ENCODE assay signal across 9 mouse cellular contexts in genomic region chr6:127086739-127087138, GRCm38 (mm10). TPM values are rescaled to one million over a fixed set of nuclear protein-coding genes. Genes with fewer than 3 reads are reported as not detected.
A peak's percentile ranks its signal among the peaks of the same experiment; 100 is the strongest.
DNase-seq lines count a peak whose midpoint lies in the region; ATAC-seq lines count a peak whose summit lies in the region.
"Had no signal": no experiment of that assay in that cellular context is flagged by ENCODE, and none has a peak within 500 bp of the region (broad histone marks: within the 10 kb centered on the region; RNA-seq: fewer than 3 reads in every experiment).

No protein-coding gene starts in this region.

- 12% methylated on average over 4 of the region's 4 CpGs for WGBS in heart, embryonic 13.5 days

- H3K36me3 ChIP-seq in heart, embryonic 13.5 days = peaks cover 39% of the 10 kb centered on the region

- DNase-seq in heart, adult 11 months = no peak
- DNase-seq in 416B (ENCODE audit: low read depth) = peak; percentile 79
- peak; percentile 11 for DNase-seq in c-Kit-negative CD71-positive TER-119-positive erythroid progenitor cells, embryonic 14.5 days (ENCODE audit: low read depth, low spot score)
- peak; percentile 49 for DNase-seq in layer of hippocampus, adult 9-11 months
- DNase-seq in neural tube, embryonic 10.5 days (ENCODE audit: extremely low spot score, low spot score) = no peak
- DNase-seq in spleen, adult 18-20 months = no peak
- DNase-seq in urinary bladder, postnatal 10 days (ENCODE audit: low spot score) = no peak

- peaks cover 8% of the 10 kb centered on the region for H3K27me3 ChIP-seq in heart, embryonic 13.5 days (replicated peaks)
- H3K27me3 ChIP-seq: limb, embryonic 15.5 days had no signal

- H3K4me1 ChIP-seq in heart, embryonic 13.5 days = peaks cover 30% of the 10 kb centered on the region
- H3K4me1 ChIP-seq: limb, embryonic 15.5 days had no signal

- H3K9ac ChIP-seq in heart, embryonic 13.5 days = no peak overlapping the region
- H3K9ac ChIP-seq: limb, embryonic 15.5 days had no signal

- peak; percentile 29; the same call in 1 of the 2 replicates for ATAC-seq in heart, embryonic 13.5 days (ENCODE audit: extremely low read depth, insufficient number of reproducible peaks, low FRiP score, low TSS enrichment)

- H3K27ac ChIP-seq in heart, embryonic 13.5 days (replicated peaks) = peak overlapping the region; percentile 55
- H3K27ac ChIP-seq: limb, embryonic 15.5 days had no signal

- H3K9me3 ChIP-seq in heart, embryonic 13.5 days = no peaks in the 10 kb centered on the region
- H3K9me3 ChIP-seq: limb, embryonic 15.5 days had no signal

- no peak overlapping the region for H3K4me2 ChIP-seq in heart, embryonic 13.5 days
- H3K4me2 ChIP-seq: limb, embryonic 15.5 days had no signal

- no peak overlapping the region for H3K4me3 ChIP-seq in heart, embryonic 13.5 days
- H3K4me3 ChIP-seq: limb, embryonic 15.5 days had no signal

RNA-seq across cellular contexts. Expression of gene Fgf23, which starts 14.0 kb away (rescaled TPM):
- polyA plus RNA-seq in heart, embryonic 13.5 days (2015; fragmentation: Nextera tagmentation; extraction: Ambion mirVana) = 0.23 and 0.31 TPM in 2 replicates
- polyA plus RNA-seq: limb, embryonic 15.5 days had no signal

RNA-seq across cellular contexts. Expression of gene Tigar, which starts 22.6 kb away (rescaled TPM):
- 7.6 and 8.1 TPM in 2 replicates for polyA plus RNA-seq in heart, embryonic 13.5 days (2015; fragmentation: Nextera tagmentation; extraction: Ambion mirVana)

Comparison
In these comparisons a context has a peak if more than half of its experiments do, and no peak if none do; other contexts are left out.
1. DNase-seq: peak in 416B (single experiment), c-Kit-negative CD71-positive TER-119-positive erythroid progenitor cells, embryonic 14.5 days (single experiment) and layer of hippocampus, adult 9-11 months (single experiment); none in heart, adult 11 months (single experiment), neural tube, embryonic 10.5 days (single experiment), spleen, adult 18-20 months (0 of 2) and urinary bladder, postnatal 10 days (single experiment).